Mouse (Mus musculus): Measurements from ENCODE around the gene Npnt. TPM values are rescaled to one million over a fixed set of nuclear protein-coding genes. Genes with fewer than 3 reads are reported as not detected.

Npnt gene
- polyA plus RNA-seq, 1 experiment from 2014 or later, result 2.7 TPM

GRCm38 (mm10) chr3:132850431-132850830 is 99.7 kb downstream of the Npnt start:
- Histone ChIP-seq H3K9me3 (replicated peaks) (no peaks in the 10 kb centered on the region), H3K27me3 (replicated peaks) (0 out of 2 replicates have a peak, but pooled peaks cover 3% of the 10 kb centered on the region), H3K4me3 (no peak overlapping the region), H3K36me3 (no peaks in the 10 kb centered on the region), H3K4me2 (no peak overlapping the region), H3K27ac (no peak overlapping the region), H3K4me1 (no peaks in the 10 kb centered on the region), H3K9ac (no peak overlapping the region)
- ATAC-seq, result no peak
- WGBS (ENCODE audit: insufficient replicate concordance), result 70% methylated on average over 2 of the region's 2 CpGs

GRCm38 (mm10) chr3:132849669-132850068 is 100.4 kb downstream of the Npnt start:
- H3K36me3 ChIP-seq, result no peaks in the 10 kb centered on the region
- no peak overlapping the region for H3K4me3 ChIP-seq
- H3K4me1 ChIP-seq, result no peaks in the 10 kb centered on the region
- no peak for ATAC-seq
- H3K27me3 ChIP-seq (replicated peaks), result 0 out of 2 replicates have a peak, but pooled peaks cover 3% of the 10 kb centered on the region
- 62% methylated on average over 7 of the region's 7 CpGs for WGBS (ENCODE audit: insufficient replicate concordance)
- no peak overlapping the region for H3K9ac ChIP-seq
- H3K27ac ChIP-seq, result no peak overlapping the region
- H3K4me2 ChIP-seq, result no peak overlapping the region
- H3K9me3 ChIP-seq (replicated peaks), result no peaks in the 10 kb centered on the region

GRCm38 (mm10) chr3:132842676-132843075 is 107.4 kb downstream of the Npnt start:
- Histone ChIP-seq H3K9ac (no peak overlapping the region), H3K36me3 (peaks cover 11% of the 10 kb centered on the region), H3K27me3 (replicated peaks) (no peaks in the 10 kb centered on the region), H3K4me1 (no peaks in the 10 kb centered on the region), H3K9me3 (replicated peaks) (no peaks in the 10 kb centered on the region), H3K4me3 (no peak overlapping the region), H3K4me2 (no peak overlapping the region), H3K27ac (no peak overlapping the region)
- ATAC-seq, result no peak
- WGBS (ENCODE audit: insufficient replicate concordance), result 82% methylated on average over 6 of the region's 6 CpGs

- Histone ChIP-seq H3K4me1 (no peaks in the 10 kb centered on the region; the same call in 1 of the 2 replicates), H3K27ac (no peak overlapping the region), H3K9ac (no peak overlapping the region), H3K9me3 (replicated peaks) (no peaks in the 10 kb centered on the region), H3K4me3 (no peak overlapping the region), H3K4me2 (no peak overlapping the region), H3K27me3 (replicated peaks) (no peaks in the 10 kb centered on the region), H3K36me3 (peaks cover 14% of the 10 kb centered on the region)
- 89% methylated on average over 8 of the region's 8 CpGs for WGBS (ENCODE audit: insufficient replicate concordance)
- no peak for ATAC-seq
These were observed 110.6 kb downstream of the Npnt start for GRCm38 (mm10) chr3:132839516-132839915.

- Histone ChIP-seq H3K4me1 (no peaks in the 10 kb centered on the region; the same call in 1 of the 2 replicates), H3K27ac (no peak overlapping the region), H3K36me3 (peaks cover 18% of the 10 kb centered on the region), H3K9ac (no peak overlapping the region), H3K4me3 (no peak overlapping the region), H3K9me3 (replicated peaks) (no peaks in the 10 kb centered on the region), H3K4me2 (no peak overlapping the region), H3K27me3 (replicated peaks) (no peaks in the 10 kb centered on the region)
- no peak for ATAC-seq
- 82% methylated on average over 14 of the region's 15 CpGs for WGBS (ENCODE audit: insufficient replicate concordance)
These were observed 111.3 kb downstream of the Npnt start for GRCm38 (mm10) chr3:132838656-132839417.

- WGBS (ENCODE audit: insufficient replicate concordance), result 85% methylated on average over 4 of the region's 4 CpGs
- Histone ChIP-seq H3K4me2 (no peak overlapping the region), H3K27me3 (replicated peaks) (no peaks in the 10 kb centered on the region), H3K36me3 (peaks cover 18% of the 10 kb centered on the region), H3K27ac (no peak overlapping the region), H3K9me3 (replicated peaks) (no peaks in the 10 kb centered on the region), H3K4me1 (no peaks in the 10 kb centered on the region; the same call in 1 of the 2 replicates), H3K4me3 (no peak overlapping the region), H3K9ac (no peak overlapping the region)
- ATAC-seq, result no peak
These were observed 113.0 kb downstream of the Npnt start for GRCm38 (mm10) chr3:132837134-132837533.

GRCm38 (mm10) chr3:132835118-132835794 is 114.8 kb downstream of the Npnt start:
- Histone ChIP-seq H3K36me3 (peaks cover 17% of the 10 kb centered on the region), H3K9ac (no peak overlapping the region), H3K9me3 (replicated peaks) (no peaks in the 10 kb centered on the region), H3K27me3 (replicated peaks) (no peaks in the 10 kb centered on the region), H3K4me2 (no peak overlapping the region), H3K4me3 (no peak overlapping the region), H3K27ac (no peak overlapping the region), H3K4me1 (no peaks in the 10 kb centered on the region; the same call in 1 of the 2 replicates)
- WGBS (ENCODE audit: insufficient replicate concordance), result 59% methylated on average over 6 of the region's 6 CpGs
- no peak for ATAC-seq

Other genes with a start within 250 kb of the Npnt start
- gene Ints12, start 141.5 kb upstream of the Npnt start, polyA plus RNA-seq (2016; fragmentation: Nextera tagmentation; extraction: Ambion mirVana), result 11.7 and 12.5 TPM in 2 replicates
- 5.9 and 6.3 TPM in 2 replicates for gene Gstcd, start 141.7 kb upstream of the Npnt start, polyA plus RNA-seq (2016; fragmentation: Nextera tagmentation; extraction: Ambion mirVana)